Mouse (Mus musculus): ENCODE measurements around the gene Acbd6. TPM values are rescaled to one million over a fixed set of nuclear protein-coding genes. Genes with fewer than 3 reads are reported as not detected.
A peak's percentile ranks its signal among the peaks of the same experiment; 100 is the strongest.

Gene Acbd6
- polyA plus RNA-seq, 1 experiment from 2014 or later, result 101 TPM

- H3K27ac ChIP-seq (ENCODE audit: low read depth, low read length), result no peak overlapping the region
- H3K4me1 ChIP-seq (ENCODE audit: control insufficient read depth, insufficient read depth, low read depth, low read length), result no peaks in the 10 kb centered on the region; the same call in 1 of the 2 replicates
- H3K27me3 ChIP-seq (replicated peaks; ENCODE audit: control insufficient read depth, insufficient read depth, low read length), result peaks cover 17% of the 10 kb centered on the region
- ATAC-seq, result no peak
- H3K9me3 ChIP-seq (ENCODE audit: control insufficient read depth, low read length), result no peaks in the 10 kb centered on the region
- H3K9ac ChIP-seq (ENCODE audit: low read depth, low read length), result no peak overlapping the region
- no peak overlapping the region for H3K4me2 ChIP-seq (ENCODE audit: low read length)
- WGBS, result 61% methylated on average over 5 of the region's 5 CpGs
- H3K36me3 ChIP-seq (ENCODE audit: control insufficient read depth, insufficient read depth, low read length), result no peaks in the 10 kb centered on the region
- H3K4me3 ChIP-seq (ENCODE audit: low read length), result no peak overlapping the region
Observed at GRCm38 (mm10) chr1:155720006-155720405, 162.1 kb downstream of the Acbd6 start.

GRCm38 (mm10) chr1:155721443-155721842 lies 163.5 kb downstream of the Acbd6 start:
- H3K4me2 ChIP-seq (ENCODE audit: low read length), result no peak overlapping the region
- H3K27me3 ChIP-seq (replicated peaks; ENCODE audit: control insufficient read depth, insufficient read depth, low read length), result peaks cover 17% of the 10 kb centered on the region
- 29% methylated on average over 8 of the region's 8 CpGs for WGBS
- no peak overlapping the region for H3K27ac ChIP-seq (ENCODE audit: low read depth, low read length)
- no peak overlapping the region for H3K9ac ChIP-seq (ENCODE audit: low read depth, low read length)
- H3K9me3 ChIP-seq (ENCODE audit: control insufficient read depth, low read length), result no peaks in the 10 kb centered on the region
- no peaks in the 10 kb centered on the region for H3K36me3 ChIP-seq (ENCODE audit: control insufficient read depth, insufficient read depth, low read length)
- no peak overlapping the region for H3K4me3 ChIP-seq (ENCODE audit: low read length)
- ATAC-seq, result no peak
- H3K4me1 ChIP-seq (ENCODE audit: control insufficient read depth, insufficient read depth, low read depth, low read length), result no peaks in the 10 kb centered on the region; the same call in 1 of the 2 replicates

GRCm38 (mm10) chr1:155722185-155722584 lies 164.3 kb downstream of the Acbd6 start:
- Histone ChIP-seq H3K27me3 (replicated peaks; ENCODE audit: control insufficient read depth, insufficient read depth, low read length) (peaks cover 17% of the 10 kb centered on the region), H3K36me3 (ENCODE audit: control insufficient read depth, insufficient read depth, low read length) (no peaks in the 10 kb centered on the region), H3K27ac (ENCODE audit: low read depth, low read length) (no peak overlapping the region), H3K4me1 (ENCODE audit: control insufficient read depth, insufficient read depth, low read depth, low read length) (no peaks in the 10 kb centered on the region; the same call in 1 of the 2 replicates), H3K4me3 (ENCODE audit: low read length) (peak overlapping the region; percentile 20; the same call in 1 of the 2 replicates), H3K9me3 (ENCODE audit: control insufficient read depth, low read length) (no peaks in the 10 kb centered on the region), H3K9ac (ENCODE audit: low read depth, low read length) (peak overlapping the region; percentile 22; the same call in 1 of the 2 replicates), H3K4me2 (ENCODE audit: low read length) (peak overlapping the region; percentile 46)
- WGBS, result 2% methylated on average over 13 of the region's 13 CpGs
- ATAC-seq, result peak; percentile 63; the same call in 1 of the 2 replicates

- Histone ChIP-seq H3K9ac (ENCODE audit: low read depth, low read length) (no peak overlapping the region), H3K27ac (ENCODE audit: low read depth, low read length) (no peak overlapping the region), H3K9me3 (ENCODE audit: control insufficient read depth, low read length) (no peaks in the 10 kb centered on the region), H3K4me3 (ENCODE audit: low read length) (no peak overlapping the region), H3K4me1 (ENCODE audit: control insufficient read depth, insufficient read depth, low read depth, low read length) (peaks cover 1% of the 10 kb centered on the region), H3K27me3 (replicated peaks; ENCODE audit: control insufficient read depth, insufficient read depth, low read length) (peaks cover 20% of the 10 kb centered on the region), H3K36me3 (ENCODE audit: control insufficient read depth, insufficient read depth, low read length) (no peaks in the 10 kb centered on the region), H3K4me2 (ENCODE audit: low read length) (no peak overlapping the region)
- 78% methylated on average over 3 of the region's 3 CpGs for whole genome bisulfite sequencing
- no peak for ATAC-seq
Observed at GRCm38 (mm10) chr1:155724301-155724700, 166.4 kb downstream of the Acbd6 start.

GRCm38 (mm10) chr1:155725876-155726275 lies 168.0 kb downstream of the Acbd6 start:
- H3K4me3 ChIP-seq (ENCODE audit: low read length), result no peak overlapping the region
- H3K9me3 ChIP-seq (ENCODE audit: control insufficient read depth, low read length), result no peaks in the 10 kb centered on the region
- H3K9ac ChIP-seq (ENCODE audit: low read depth, low read length), result no peak overlapping the region
- peaks cover 3% of the 10 kb centered on the region for H3K4me1 ChIP-seq (ENCODE audit: control insufficient read depth, insufficient read depth, low read depth, low read length)
- peaks cover 34% of the 10 kb centered on the region for H3K27me3 ChIP-seq (replicated peaks; ENCODE audit: control insufficient read depth, insufficient read depth, low read length)
- ATAC-seq, result no peak
- H3K27ac ChIP-seq (ENCODE audit: low read depth, low read length), result no peak overlapping the region
- no peak overlapping the region for H3K4me2 ChIP-seq (ENCODE audit: low read length)
- WGBS, result 36% methylated on average over 2 of the region's 2 CpGs
- H3K36me3 ChIP-seq (ENCODE audit: control insufficient read depth, insufficient read depth, low read length), result no peaks in the 10 kb centered on the region

- peaks cover 3% of the 10 kb centered on the region for H3K4me1 ChIP-seq (ENCODE audit: control insufficient read depth, insufficient read depth, low read depth, low read length)
- H3K27ac ChIP-seq (ENCODE audit: low read depth, low read length), result no peak overlapping the region
- H3K9me3 ChIP-seq (ENCODE audit: control insufficient read depth, low read length), result no peaks in the 10 kb centered on the region
- H3K4me3 ChIP-seq (ENCODE audit: low read length), result no peak overlapping the region
- H3K36me3 ChIP-seq (ENCODE audit: control insufficient read depth, insufficient read depth, low read length), result no peaks in the 10 kb centered on the region
- peaks cover 51% of the 10 kb centered on the region for H3K27me3 ChIP-seq (replicated peaks; ENCODE audit: control insufficient read depth, insufficient read depth, low read length)
- WGBS, result 25% methylated on average over 10 of the region's 10 CpGs
- ATAC-seq, result no peak
- H3K9ac ChIP-seq (ENCODE audit: low read depth, low read length), result no peak overlapping the region
- H3K4me2 ChIP-seq (ENCODE audit: low read length), result no peak overlapping the region
Observed at GRCm38 (mm10) chr1:155727830-155728229, 169.9 kb downstream of the Acbd6 start.

GRCm38 (mm10) chr1:155729113-155729795 lies 171.3 kb downstream of the Acbd6 start:
- Histone ChIP-seq H3K9ac (ENCODE audit: low read depth, low read length) (no peak overlapping the region), H3K36me3 (ENCODE audit: control insufficient read depth, insufficient read depth, low read length) (no peaks in the 10 kb centered on the region), H3K4me1 (ENCODE audit: control insufficient read depth, insufficient read depth, low read depth, low read length) (peaks cover 3% of the 10 kb centered on the region), H3K4me3 (ENCODE audit: low read length) (no peak overlapping the region), H3K4me2 (ENCODE audit: low read length) (peak overlapping the region; percentile 20), H3K9me3 (ENCODE audit: control insufficient read depth, low read length) (no peaks in the 10 kb centered on the region), H3K27me3 (replicated peaks; ENCODE audit: control insufficient read depth, insufficient read depth, low read length) (peaks cover 51% of the 10 kb centered on the region), H3K27ac (ENCODE audit: low read depth, low read length) (no peak overlapping the region)
- WGBS, result 2% methylated on average over 23 of the region's 23 CpGs
- ATAC-seq, result no peak

- no peak overlapping the region for H3K27ac ChIP-seq (ENCODE audit: low read depth, low read length)
- H3K9me3 ChIP-seq (ENCODE audit: control insufficient read depth, low read length), result no peaks in the 10 kb centered on the region
- 2% methylated on average over 2 of the region's 2 CpGs for WGBS
- no peak overlapping the region for H3K4me2 ChIP-seq (ENCODE audit: low read length)
- no peak for ATAC-seq
- H3K36me3 ChIP-seq (ENCODE audit: control insufficient read depth, insufficient read depth, low read length), result no peaks in the 10 kb centered on the region
- H3K4me1 ChIP-seq (ENCODE audit: control insufficient read depth, insufficient read depth, low read depth, low read length), result peaks cover 3% of the 10 kb centered on the region
- H3K27me3 ChIP-seq (replicated peaks; ENCODE audit: control insufficient read depth, insufficient read depth, low read length), result peaks cover 65% of the 10 kb centered on the region
- no peak overlapping the region for H3K9ac ChIP-seq (ENCODE audit: low read depth, low read length)
- H3K4me3 ChIP-seq (ENCODE audit: low read length), result no peak overlapping the region
Observed at GRCm38 (mm10) chr1:155731156-155731555, 173.2 kb downstream of the Acbd6 start.

GRCm38 (mm10) chr1:155736096-155736825 lies 178.3 kb downstream of the Acbd6 start:
- Histone ChIP-seq H3K27me3 (replicated peaks; ENCODE audit: control insufficient read depth, insufficient read depth, low read length) (peaks cover 74% of the 10 kb centered on the region), H3K9ac (ENCODE audit: low read depth, low read length) (no peak overlapping the region), H3K4me2 (ENCODE audit: low read length) (no peak overlapping the region), H3K27ac (ENCODE audit: low read depth, low read length) (no peak overlapping the region), H3K4me1 (ENCODE audit: control insufficient read depth, insufficient read depth, low read depth, low read length) (peaks cover 10% of the 10 kb centered on the region), H3K9me3 (ENCODE audit: control insufficient read depth, low read length) (no peaks in the 10 kb centered on the region), H3K36me3 (ENCODE audit: control insufficient read depth, insufficient read depth, low read length) (no peaks in the 10 kb centered on the region), H3K4me3 (ENCODE audit: low read length) (no peak overlapping the region)
- no peak for ATAC-seq
- 2% methylated on average over 26 of the region's 26 CpGs for WGBS
